Mouse (Mus musculus): ENCODE data around the gene Prrt3.

The Prrt3 gene

GRCm38 (mm10) chr6:113473246-113473645 lies 28.5 kb downstream of the Prrt3 start:
- CTCF ChIA-PET = interaction anchor here in 1 of 4 experiments (0.7 kb wide), 1 partner anchor 472 kb away, joined by 4 read pairs; no protein-coding TSS in a partner anchor
- POLR2A ChIA-PET = no interaction called here

- POLR2A ChIA-PET = interaction anchor here (0.5 to 5.2 kb wide), 14 partner anchors 9 to 1906 kb away, joined by 3 to 49 read pairs (median 6); partner anchors contain the start of genes Creld1 (in 2 of the 4), Jagn1 (in 1 of the 4), Prrt3 (in 1 of the 4) and Vhl (in 1 of the 4)
Observed at GRCm38 (mm10) chr6:113472061-113472460, 29.7 kb downstream of the Prrt3 start.

GRCm38 (mm10) chr6:113471297-113471936 lies 30.3 kb downstream of the Prrt3 start, which contains the start of gene Il17rc:
Gene Il17rc (plus strand): TSS chr6:113471427.
- ChIA-PET POLR2A (interaction anchor here (0.5 to 5.2 kb wide), 30 partner anchors 10 to 1280 kb away, joined by 3 to 49 read pairs (median 4); partner anchors contain the start of genes Creld1 (in 2 of the 4), Prrt3 (in 2 of the 4), Brpf1 (in 1 of the 4) and Camk1 (in 1 of the 4)), CTCF (interaction anchor here (0.6 to 3.3 kb wide), 17 partner anchors 8 to 552 kb away, joined by 3 to 14 read pairs (median 3); partner anchors contain the start of genes Creld1 (in 1 of the 4) and Jagn1 (in 1 of the 4))

More at GRCm38 (mm10) chr6:113472061-113472460, 29.7 kb downstream of the Prrt3 start:
- CTCF ChIA-PET = interaction anchor here in 3 of 4 experiments (0.6 to 2.1 kb wide), 8 partner anchors 9 to 45 kb away, joined by 3 to 7 read pairs (median 4); partner anchors contain the start of gene Creld1 (in 1 of the 3)

- CTCF ChIA-PET = interaction anchor here (0.6 to 3.9 kb wide), 39 partner anchors 10 to 741 kb away, joined by 3 to 23 read pairs (median 4); partner anchors contain the start of genes Creld1 (in 2 of the 4), Il17re (in 2 of the 4), Jagn1 (in 2 of the 4) and Irak2 (in 1 of the 4)
- POLR2A ChIA-PET = interaction anchor here in 3 of 4 experiments (0.6 to 5.2 kb wide), 11 partner anchors 11 to 101 kb away, joined by 3 to 49 read pairs (median 5); partner anchors contain the start of genes Creld1 (in 2 of the 3) and Jagn1 (in 2 of the 3)
Observed at GRCm38 (mm10) chr6:113469432-113469831, 32.3 kb downstream of the Prrt3 start.

GRCm38 (mm10) chr6:113469021-113469420 lies 32.7 kb downstream of the Prrt3 start:
- CTCF ChIA-PET = interaction anchor here (0.6 to 3.9 kb wide), 32 partner anchors 10 to 740 kb away, joined by 3 to 23 read pairs (median 4); partner anchors contain the start of genes Creld1 (in 2 of the 4), Il17re (in 2 of the 4), Jagn1 (in 2 of the 4) and Irak2 (in 1 of the 4)
- POLR2A ChIA-PET = interaction anchor here in 3 of 4 experiments (0.6 to 5.2 kb wide), 9 partner anchors 11 to 27 kb away, joined by 3 to 49 read pairs (median 5); partner anchors contain the start of genes Creld1 (in 2 of the 3) and Jagn1 (in 2 of the 3)

- POLR2A ChIA-PET = interaction anchor here in 3 of 4 experiments (0.6 to 5.2 kb wide), 9 partner anchors 12 to 134 kb away, joined by 3 to 49 read pairs (median 5); partner anchors contain the start of genes Creld1 (in 2 of the 3) and Jagn1 (in 1 of the 3)
- CTCF ChIA-PET = interaction anchor here (0.6 to 3.9 kb wide), 13 partner anchors 10 to 169 kb away, joined by 3 to 23 read pairs (median 4); partner anchors contain the start of genes Creld1 (in 1 of the 4), Il17re (in 1 of the 4) and Jagn1 (in 1 of the 4)
Observed at GRCm38 (mm10) chr6:113468512-113468911, 33.2 kb downstream of the Prrt3 start.

- POLR2A ChIA-PET = interaction anchor here in 1 of 4 experiments (0.9 kb wide), 1 partner anchor 21 kb away, joined by 3 read pairs; no protein-coding TSS in a partner anchor
- CTCF ChIA-PET = interaction anchor here in 3 of 4 experiments (0.8 to 1.6 kb wide), 5 partner anchors 24 to 39 kb away, joined by 3 to 4 read pairs (median 3); no protein-coding TSS in a partner anchor
Observed at GRCm38 (mm10) chr6:113465602-113466001, 36.1 kb downstream of the Prrt3 start.

GRCm38 (mm10) chr6:113464040-113464439 lies 37.7 kb downstream of the Prrt3 start:
- CTCF ChIA-PET = interaction anchor here in 2 of 4 experiments (0.7 to 1.6 kb wide), 3 partner anchors 23 to 110 kb away, joined by 3 to 4 read pairs (median 4); no protein-coding TSS in a partner anchor
- POLR2A ChIA-PET = interaction anchor here in 1 of 4 experiments (1.2 kb wide), 1 partner anchor 22 kb away, joined by 3 read pairs; the partner anchor contains the start of gene Jagn1

GRCm38 (mm10) chr6:113458635-113459034 lies 43.1 kb downstream of the Prrt3 start:
- CTCF ChIA-PET = interaction anchor here in 3 of 4 experiments (0.6 to 1.8 kb wide), 6 partner anchors 9 to 35 kb away, joined by 3 to 7 read pairs (median 4); no protein-coding TSS in a partner anchor
- POLR2A ChIA-PET = interaction anchor here in 3 of 4 experiments (0.6 to 1.0 kb wide), 4 partner anchors 12 to 72 kb away, joined by 3 to 4 read pairs (median 4); partner anchors contain the start of genes Il17rc (in 1 of the 3) and Jagn1 (in 1 of the 3)

- ChIA-PET POLR2A (interaction anchor here in 3 of 4 experiments (0.7 to 1.7 kb wide), 5 partner anchors 13 to 37 kb away, joined by 3 to 4 read pairs (median 3); partner anchors contain the start of genes Jagn1 (in 2 of the 3) and Il17rc (in 1 of the 3)), CTCF (interaction anchor here in 3 of 4 experiments (0.6 to 1.8 kb wide), 6 partner anchors 10 to 36 kb away, joined by 3 to 7 read pairs (median 4); no protein-coding TSS in a partner anchor)
Observed at GRCm38 (mm10) chr6:113457952-113458534, 43.7 kb downstream of the Prrt3 start, which contains the start of gene Il17re. Gene Il17re (plus strand): TSS chr6:113458484.

GRCm38 (mm10) chr6:113455007-113455406 lies 46.7 kb downstream of the Prrt3 start:
- ChIA-PET POLR2A (interaction anchor here in 2 of 4 experiments (0.7 to 1.1 kb wide), 2 partner anchors 13 to 50 kb away, joined by 3 read pairs; partner anchors contain the start of gene Jagn1 (in 1 of the 2)), CTCF (interaction anchor here in 1 of 4 experiments (0.6 kb wide), 1 partner anchor 10 kb away, joined by 15 read pairs; no protein-coding TSS in a partner anchor)

GRCm38 (mm10) chr6:113451839-113452238 lies 49.9 kb downstream of the Prrt3 start:
- CTCF ChIA-PET = no interaction called here
- POLR2A ChIA-PET = interaction anchor here in 1 of 4 experiments (1.0 to 1.4 kb wide), 2 partner anchors 9 kb away, joined by 5 read pairs; partner anchors contain the start of gene Jagn1

- CTCF ChIA-PET = interaction anchor here in 1 of 4 experiments (0.9 kb wide), 1 partner anchor 20 kb away, joined by 3 read pairs; no protein-coding TSS in a partner anchor
Observed at GRCm38 (mm10) chr6:113447639-113448038, 54.1 kb downstream of the Prrt3 start.

GRCm38 (mm10) chr6:113444207-113444965 lies 57.3 kb downstream of the Prrt3 start:
- POLR2A ChIA-PET = interaction anchor here in 3 of 4 experiments (0.5 to 3.0 kb wide), 12 partner anchors 10 to 104 kb away, joined by 3 to 9 read pairs (median 3); partner anchors contain the start of genes Cidec (in 1 of the 3), Il17rc (in 1 of the 3) and Rpusd3 (in 1 of the 3)
- CTCF ChIA-PET = no interaction called here

More at GRCm38 (mm10) chr6:113447639-113448038, 54.1 kb downstream of the Prrt3 start:
- POLR2A ChIA-PET = interaction anchor here (0.6 to 1.4 kb wide), 8 partner anchors 13 to 350 kb away, joined by 3 to 6 read pairs (median 3); no protein-coding TSS in a partner anchor
